Mouse (Mus musculus) stomach, postnatal 0 days (tissue): ENCODE results near the gene F13b.

Source experiments
- CTCF ChIP-seq: IDR thresholded peaks from 2 replicates; pipeline ENCODE4 v1.5.1; 2016; ENCODE audit warnings: antibody characterized with exemption, low read depth, mild to moderate bottlenecking, moderate library complexity
- EP300 ChIP-seq: optimal IDR thresholded peaks from 2 replicates; pipeline ENCODE3; 2016; ENCODE audit warnings: antibody characterized with exemption

DNA sequence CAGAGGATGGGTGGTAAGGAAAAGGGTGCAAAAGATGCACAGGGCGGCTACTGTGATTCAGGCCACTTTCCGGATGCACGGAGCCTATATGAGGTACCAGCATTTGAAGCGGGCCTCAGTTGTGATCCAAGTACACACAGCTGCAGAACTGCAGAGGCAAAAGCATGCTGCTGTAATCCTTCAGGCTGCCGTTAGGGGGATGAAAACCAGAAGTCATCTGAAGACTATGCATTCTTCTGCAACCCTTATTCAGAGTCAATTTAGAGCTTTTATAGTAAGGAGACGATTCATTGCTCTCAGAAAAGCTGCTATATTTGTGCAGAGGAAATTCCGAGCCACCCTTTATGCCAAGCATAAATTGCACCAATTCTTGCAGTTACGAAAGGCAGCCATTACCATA lies 21.3 kb upstream of the F13b start:
- TF ChIP-seq CTCF, result 0 out of 2 replicates have a peak, but pooled peaks have one; percentile 19
- no peak for TF ChIP-seq EP300
